Mouse (Mus musculus): ENCODE data around the gene Arid1b. TPM values are rescaled to one million over a fixed set of nuclear protein-coding genes. Genes with fewer than 3 reads are reported as not detected.
"Not testable (repeated sequence)": the region's sequence is repeated elsewhere in the genome, so short reads cannot be mapped to it uniquely, and the experiment has no call there.

The Arid1b gene
- polyA plus RNA-seq, 1 experiment from 2014 or later, result 5.0 TPM

GRCm38 (mm10) chr17:5074752-5075506 lies 80.8 kb downstream of the Arid1b start:
- Histone ChIP-seq H3K4me2 (no peak overlapping the region), H3K27me3 (no peaks in the 10 kb centered on the region), H3K27ac (no peak overlapping the region), H3K4me1 (replicated peaks) (peaks cover 29% of the 10 kb centered on the region), H3K9me3 (replicated peaks) (no peaks in the 10 kb centered on the region), H3K9ac (no peak overlapping the region), H3K36me3 (no peaks in the 10 kb centered on the region), H3K4me3 (no peak overlapping the region)
- no peak for ATAC-seq (replicated peaks; ENCODE audit: insufficient number of reproducible peaks, insufficient read depth, low FRiP score, low read depth)
- WGBS, result 44% methylated on average over 7 of the region's 7 CpGs

- H3K27ac ChIP-seq, result no peak overlapping the region
- 66% methylated on average over 9 of the region's 9 CpGs for WGBS
- H3K4me3 ChIP-seq, result no peak overlapping the region
- H3K4me2 ChIP-seq, result no peak overlapping the region
- H3K36me3 ChIP-seq, result no peaks in the 10 kb centered on the region
- H3K9me3 ChIP-seq (replicated peaks), result no peaks in the 10 kb centered on the region
- peaks cover 50% of the 10 kb centered on the region for H3K4me1 ChIP-seq (replicated peaks)
- H3K27me3 ChIP-seq, result no peaks in the 10 kb centered on the region
- ATAC-seq (replicated peaks; ENCODE audit: insufficient number of reproducible peaks, insufficient read depth, low FRiP score, low read depth), result no peak
- no peak overlapping the region for H3K9ac ChIP-seq
Measured at GRCm38 (mm10) chr17:5077996-5078395, 83.9 kb downstream of the Arid1b start.

GRCm38 (mm10) chr17:5078576-5078975 lies 84.4 kb downstream of the Arid1b start:
- Histone ChIP-seq H3K27me3 (no peaks in the 10 kb centered on the region), H3K4me2 (no peak overlapping the region), H3K9me3 (replicated peaks) (no peaks in the 10 kb centered on the region), H3K36me3 (no peaks in the 10 kb centered on the region), H3K27ac (no peak overlapping the region), H3K4me1 (replicated peaks) (peaks cover 54% of the 10 kb centered on the region), H3K9ac (no peak overlapping the region), H3K4me3 (no peak overlapping the region)
- WGBS, result 55% methylated on average over 5 of the region's 5 CpGs
- ATAC-seq (replicated peaks; ENCODE audit: insufficient number of reproducible peaks, insufficient read depth, low FRiP score, low read depth), result no peak

- H3K4me3 ChIP-seq, result no peak overlapping the region
- no peak overlapping the region; the same call in 1 of the 2 replicates for H3K9ac ChIP-seq
- no peak overlapping the region for H3K4me2 ChIP-seq
- peaks cover 61% of the 10 kb centered on the region for H3K4me1 ChIP-seq (replicated peaks)
- no peaks in the 10 kb centered on the region for H3K27me3 ChIP-seq
- no peak overlapping the region for H3K27ac ChIP-seq
- H3K36me3 ChIP-seq, result no peaks in the 10 kb centered on the region
- 68% methylated on average over 12 of the region's 12 CpGs for WGBS
- no peaks in the 10 kb centered on the region for H3K9me3 ChIP-seq (replicated peaks)
- ATAC-seq (replicated peaks; ENCODE audit: insufficient number of reproducible peaks, insufficient read depth, low FRiP score, low read depth), result no peak
Measured at GRCm38 (mm10) chr17:5080884-5081419, 86.8 kb downstream of the Arid1b start.

- 45% methylated on average over 8 of the region's 8 CpGs for WGBS
- 0 out of 2 replicates have a peak overlapping the region, but pooled peaks have one; percentile 2 for H3K4me2 ChIP-seq
- no peak overlapping the region for H3K9ac ChIP-seq
- ATAC-seq (replicated peaks; ENCODE audit: insufficient number of reproducible peaks, insufficient read depth, low FRiP score, low read depth), result no peak
- no peak overlapping the region for H3K27ac ChIP-seq
- no peak overlapping the region for H3K4me3 ChIP-seq
- H3K27me3 ChIP-seq, result no peaks in the 10 kb centered on the region
- H3K36me3 ChIP-seq, result no peaks in the 10 kb centered on the region
- H3K9me3 ChIP-seq (replicated peaks), result no peaks in the 10 kb centered on the region
- H3K4me1 ChIP-seq (replicated peaks), result peaks cover 67% of the 10 kb centered on the region
Measured at GRCm38 (mm10) chr17:5082274-5082673, 88.1 kb downstream of the Arid1b start.

- Histone ChIP-seq H3K4me3 (no peak overlapping the region), H3K9ac (no peak overlapping the region), H3K27me3 (no peaks in the 10 kb centered on the region), H3K4me1 (replicated peaks) (peaks cover 62% of the 10 kb centered on the region), H3K4me2 (no peak overlapping the region), H3K9me3 (replicated peaks) (no peaks in the 10 kb centered on the region), H3K27ac (no peak overlapping the region), H3K36me3 (no peaks in the 10 kb centered on the region)
- no peak for ATAC-seq (replicated peaks; ENCODE audit: insufficient number of reproducible peaks, insufficient read depth, low FRiP score, low read depth)
- 79% methylated on average over 3 of the region's 3 CpGs for WGBS
Measured at GRCm38 (mm10) chr17:5083497-5083896, 89.4 kb downstream of the Arid1b start.

GRCm38 (mm10) chr17:5084139-5084538 lies 90.0 kb downstream of the Arid1b start:
- ATAC-seq (replicated peaks; ENCODE audit: insufficient number of reproducible peaks, insufficient read depth, low FRiP score, low read depth), result no peak
- H3K4me1 ChIP-seq (replicated peaks), result peaks cover 62% of the 10 kb centered on the region
- 75% methylated on average over 8 of the region's 8 CpGs for WGBS

GRCm38 (mm10) chr17:5085004-5085403 lies 90.9 kb downstream of the Arid1b start:
- Histone ChIP-seq H3K4me3 (no peak overlapping the region), H3K36me3 (no peaks in the 10 kb centered on the region), H3K4me2 (no peak overlapping the region), H3K27me3 (no peaks in the 10 kb centered on the region), H3K27ac (no peak overlapping the region), H3K4me1 (replicated peaks) (peaks cover 70% of the 10 kb centered on the region), H3K9me3 (replicated peaks) (no peaks in the 10 kb centered on the region), H3K9ac (no peak overlapping the region)
- WGBS, result 78% methylated on average over 6 of the region's 6 CpGs
- no peak for ATAC-seq (replicated peaks; ENCODE audit: insufficient number of reproducible peaks, insufficient read depth, low FRiP score, low read depth)

More at GRCm38 (mm10) chr17:5084139-5084538, 90.0 kb downstream of the Arid1b start:
- Histone ChIP-seq H3K4me2 (no peak overlapping the region), H3K4me3 (no peak overlapping the region), H3K36me3 (no peaks in the 10 kb centered on the region), H3K9ac (no peak overlapping the region), H3K27me3 (no peaks in the 10 kb centered on the region), H3K9me3 (replicated peaks) (no peaks in the 10 kb centered on the region), H3K27ac (no peak overlapping the region)

- peak; percentile 84 for ATAC-seq (replicated peaks; ENCODE audit: insufficient number of reproducible peaks, insufficient read depth, low FRiP score, low read depth)
- Histone ChIP-seq H3K36me3 (no peaks in the 10 kb centered on the region), H3K4me3 (no peak overlapping the region), H3K27ac (peak overlapping the region; percentile 52), H3K4me1 (replicated peaks) (peaks cover 61% of the 10 kb centered on the region), H3K9me3 (replicated peaks) (no peaks in the 10 kb centered on the region), H3K4me2 (peak overlapping the region; percentile 26; the same call in 1 of the 2 replicates), H3K9ac (no peak overlapping the region), H3K27me3 (no peaks in the 10 kb centered on the region)
- 29% methylated on average over 5 of the region's 5 CpGs for WGBS
Measured at GRCm38 (mm10) chr17:5085942-5086341, 91.8 kb downstream of the Arid1b start.

- not testable (repeated sequence) for ATAC-seq (replicated peaks; ENCODE audit: insufficient number of reproducible peaks, insufficient read depth, low FRiP score, low read depth); H3K9ac ChIP-seq; H3K27ac ChIP-seq; H3K9me3 ChIP-seq (replicated peaks); H3K4me2 ChIP-seq; H3K36me3 ChIP-seq; H3K27me3 ChIP-seq; H3K4me3 ChIP-seq
- WGBS, result 70% methylated on average over 2 of the region's 2 CpGs
- peaks cover 45% of the 10 kb centered on the region for H3K4me1 ChIP-seq (replicated peaks)
Measured at GRCm38 (mm10) chr17:5088241-5088640, 94.1 kb downstream of the Arid1b start.

- Histone ChIP-seq H3K9me3 (replicated peaks) (no peaks in the 10 kb centered on the region), H3K4me2 (no peak overlapping the region), H3K4me3 (no peak overlapping the region), H3K27me3 (no peaks in the 10 kb centered on the region), H3K36me3 (no peaks in the 10 kb centered on the region), H3K4me1 (replicated peaks) (peaks cover 43% of the 10 kb centered on the region), H3K9ac (no peak overlapping the region), H3K27ac (no peak overlapping the region)
- no peak for ATAC-seq (replicated peaks; ENCODE audit: insufficient number of reproducible peaks, insufficient read depth, low FRiP score, low read depth)
- WGBS, result 80% methylated on average over 5 of the region's 5 CpGs
Measured at GRCm38 (mm10) chr17:5088822-5089221, 94.7 kb downstream of the Arid1b start.

- H3K9me3 ChIP-seq (replicated peaks), result no peaks in the 10 kb centered on the region
- 37% methylated on average over 12 of the region's 12 CpGs for whole genome bisulfite sequencing
Measured at GRCm38 (mm10) chr17:5089541-5089940, 95.4 kb downstream of the Arid1b start.

More at GRCm38 (mm10) chr17:5089541-5089940, 95.4 kb downstream of the Arid1b start:
- no peak overlapping the region for H3K4me3 ChIP-seq
- peak overlapping the region; percentile 31 for H3K4me2 ChIP-seq
- no peaks in the 10 kb centered on the region for H3K27me3 ChIP-seq
- no peak for ATAC-seq (replicated peaks; ENCODE audit: insufficient number of reproducible peaks, insufficient read depth, low FRiP score, low read depth)
- H3K9ac ChIP-seq, result no peak overlapping the region
- H3K4me1 ChIP-seq (replicated peaks), result peaks cover 39% of the 10 kb centered on the region
- no peak overlapping the region; the same call in 1 of the 2 replicates for H3K27ac ChIP-seq
- H3K36me3 ChIP-seq, result no peaks in the 10 kb centered on the region

All from heart, embryonic 15.5 days (tissue).